Mouse (Mus musculus): Measurements from ENCODE around the gene Mrps17. TPM values are rescaled to one million over a fixed set of nuclear protein-coding genes. Genes with fewer than 3 reads are reported as not detected.

Gene Mrps17
- total RNA-seq (2023), result 44.2 TPM

DNA sequence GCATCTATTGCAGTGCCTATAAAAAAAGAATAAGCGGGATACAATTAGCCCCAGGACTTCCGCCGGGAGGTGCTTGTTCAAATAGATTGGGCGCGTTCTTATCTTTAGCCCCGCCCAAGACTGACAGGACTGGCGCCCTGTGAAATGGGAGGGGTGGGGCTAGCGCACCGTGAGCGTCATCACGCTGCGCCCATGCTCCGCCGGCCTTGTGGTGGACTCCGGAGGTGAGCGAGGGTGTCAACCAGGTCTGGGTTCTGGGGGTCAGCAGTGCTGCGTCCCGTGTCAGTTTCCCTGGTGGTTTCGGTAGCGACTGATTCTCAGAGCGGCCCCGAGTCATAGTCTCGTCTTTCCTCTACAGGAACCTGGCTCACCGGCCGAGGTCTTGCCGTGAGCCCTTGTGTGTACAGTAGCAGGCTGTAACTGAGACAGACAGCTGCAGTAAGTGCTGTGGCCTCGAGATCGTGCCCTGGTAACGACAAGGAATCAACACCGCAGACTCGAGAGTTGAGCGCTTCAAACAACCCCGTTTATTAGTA is at the start of gene Mrps17:
Gene Mrps17, plus strand, starts transcription at position 172 of the 536 bp plus-strand sequence.

DNA sequence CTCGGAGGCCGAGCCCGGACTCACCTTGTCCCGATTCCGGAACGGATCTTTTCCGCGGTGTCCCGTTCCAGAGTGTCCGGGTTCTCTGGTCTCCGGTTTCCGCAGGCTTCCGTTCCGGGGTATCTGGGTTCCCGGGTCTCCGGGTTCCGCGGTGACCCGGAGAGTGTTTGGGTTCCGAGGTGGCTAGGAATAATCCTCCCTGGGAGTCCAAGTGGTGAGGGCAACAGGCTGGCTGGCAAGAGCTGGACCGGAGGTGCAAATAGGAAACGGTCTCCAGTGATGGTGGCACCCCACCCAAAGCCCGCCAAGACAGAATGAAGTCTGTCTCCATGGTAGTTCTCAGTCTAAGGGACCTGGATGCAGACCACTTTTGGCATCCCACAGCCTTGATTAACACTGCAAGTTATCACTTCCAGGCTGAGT is 45.2 kb upstream of the Mrps17 start, which contains the start of gene Zfp11:
Gene Zfp11, minus strand, starts transcription at position 64 of the 423 bp plus-strand sequence.

DNA sequence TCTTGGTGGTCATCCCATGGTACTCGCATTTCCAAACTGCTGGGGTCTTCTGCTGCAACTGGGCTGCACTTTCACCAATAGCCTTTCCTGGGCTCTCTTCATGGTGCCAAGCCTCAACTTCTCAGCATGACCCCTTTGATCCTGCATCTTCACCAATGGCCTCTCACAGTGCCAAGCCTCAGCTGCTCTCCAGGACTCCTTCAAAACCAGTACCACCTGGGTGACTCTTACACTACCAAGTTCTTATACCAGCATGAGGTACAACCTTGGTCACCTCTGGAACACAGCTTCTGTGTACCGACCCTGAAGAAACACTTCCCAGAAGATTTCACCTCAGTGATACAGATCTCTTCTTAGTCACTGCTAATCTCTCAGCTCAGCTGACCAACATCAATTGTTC is 6.9 kb upstream of the Mrps17 start, which contains the start of gene Sept14:
Gene Sept14, minus strand, starts transcription at position 101 of the 400 bp plus-strand sequence.

DNA sequence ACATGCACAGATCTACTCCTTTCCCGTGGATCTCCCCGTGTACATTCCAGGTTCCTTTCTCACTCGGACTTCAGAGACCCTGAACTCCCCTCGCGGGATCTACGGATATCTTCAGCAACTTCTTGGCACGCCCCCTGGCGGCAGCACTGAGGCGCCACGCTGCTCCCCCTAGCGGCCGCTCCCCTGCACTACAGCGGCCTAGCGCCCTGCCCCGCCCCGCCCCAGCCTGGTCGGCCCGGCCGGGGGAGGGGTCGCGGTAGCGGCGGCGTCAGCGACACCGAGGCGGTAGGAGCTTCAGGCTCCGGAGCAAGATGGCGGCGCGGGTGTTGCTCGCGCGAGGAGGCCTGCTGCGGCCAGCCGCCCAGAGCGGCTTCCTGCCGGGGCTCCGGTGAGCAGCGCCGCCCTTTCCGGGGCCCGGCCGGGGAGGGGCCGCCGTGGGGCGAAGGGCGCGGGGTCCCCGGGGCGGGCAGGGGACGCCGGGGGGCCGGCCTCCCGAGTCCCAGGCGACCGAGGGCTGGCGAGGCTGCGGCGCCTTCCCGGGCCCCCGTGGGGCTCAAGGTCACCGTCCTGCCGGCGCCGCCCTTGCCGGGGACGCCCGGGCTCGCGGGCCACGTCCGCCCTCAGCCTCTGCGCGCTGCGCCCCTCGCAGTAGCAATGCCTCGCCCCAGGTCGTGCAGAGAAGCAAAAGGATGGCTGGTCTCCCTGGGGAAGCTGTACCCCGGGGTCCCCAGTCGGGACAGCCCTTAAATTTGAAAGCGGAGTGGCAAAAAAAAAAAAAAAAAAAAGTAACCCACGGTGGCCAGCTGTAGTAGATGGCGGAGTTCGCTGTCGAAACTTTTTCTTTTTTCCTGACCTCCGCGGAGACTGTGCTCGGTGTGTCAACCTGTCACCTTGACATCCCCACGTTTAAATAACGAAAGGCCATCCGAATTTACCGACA is 9.8 kb downstream of the Mrps17 start, which contains the start of gene Nipsnap2:
Gene Nipsnap2, plus strand, starts transcription at position 230 of the 940 bp plus-strand sequence.

Other genes starting within 250 kb of the Mrps17 start
- gene Sfswap, start 214.3 kb upstream of the Mrps17 start, total RNA-seq (2023), result 143 TPM
- 0.95 TPM for gene Mmp17, start 131.3 kb upstream of the Mrps17 start, total RNA-seq (2023)
- 1.1 TPM for gene Zfp11, start 45.4 kb upstream of the Mrps17 start, total RNA-seq (2023)
- gene Sept14, start 7.0 kb upstream of the Mrps17 start, total RNA-seq (2023), result not detected
- 29.2 TPM for gene Nipsnap2, start 9.6 kb downstream of the Mrps17 start, total RNA-seq (2023)
- gene Psph, start 72.0 kb downstream of the Mrps17 start, total RNA-seq (2023), result 15.9 TPM
- 11.1 TPM for gene Sumf2, start 131.5 kb downstream of the Mrps17 start, total RNA-seq (2023)
- gene Chchd2, start 172.0 kb downstream of the Mrps17 start, total RNA-seq (2023), result 147 TPM
- 1.6 TPM for gene Zbed5, start 180.2 kb downstream of the Mrps17 start, total RNA-seq (2023)
- 0.64 TPM for gene Phkg1, start 183.1 kb downstream of the Mrps17 start, total RNA-seq (2023)
- gene Nupr1l, start 193.0 kb downstream of the Mrps17 start, total RNA-seq (2023), result 0.28 TPM
- 12.9 TPM for gene Vkorc1l1, start 226.5 kb downstream of the Mrps17 start, total RNA-seq (2023)

Measured in CD8-positive naive resting alpha-beta T cell, adult 57 days (primary cell).